In the genomic region with DNA sequence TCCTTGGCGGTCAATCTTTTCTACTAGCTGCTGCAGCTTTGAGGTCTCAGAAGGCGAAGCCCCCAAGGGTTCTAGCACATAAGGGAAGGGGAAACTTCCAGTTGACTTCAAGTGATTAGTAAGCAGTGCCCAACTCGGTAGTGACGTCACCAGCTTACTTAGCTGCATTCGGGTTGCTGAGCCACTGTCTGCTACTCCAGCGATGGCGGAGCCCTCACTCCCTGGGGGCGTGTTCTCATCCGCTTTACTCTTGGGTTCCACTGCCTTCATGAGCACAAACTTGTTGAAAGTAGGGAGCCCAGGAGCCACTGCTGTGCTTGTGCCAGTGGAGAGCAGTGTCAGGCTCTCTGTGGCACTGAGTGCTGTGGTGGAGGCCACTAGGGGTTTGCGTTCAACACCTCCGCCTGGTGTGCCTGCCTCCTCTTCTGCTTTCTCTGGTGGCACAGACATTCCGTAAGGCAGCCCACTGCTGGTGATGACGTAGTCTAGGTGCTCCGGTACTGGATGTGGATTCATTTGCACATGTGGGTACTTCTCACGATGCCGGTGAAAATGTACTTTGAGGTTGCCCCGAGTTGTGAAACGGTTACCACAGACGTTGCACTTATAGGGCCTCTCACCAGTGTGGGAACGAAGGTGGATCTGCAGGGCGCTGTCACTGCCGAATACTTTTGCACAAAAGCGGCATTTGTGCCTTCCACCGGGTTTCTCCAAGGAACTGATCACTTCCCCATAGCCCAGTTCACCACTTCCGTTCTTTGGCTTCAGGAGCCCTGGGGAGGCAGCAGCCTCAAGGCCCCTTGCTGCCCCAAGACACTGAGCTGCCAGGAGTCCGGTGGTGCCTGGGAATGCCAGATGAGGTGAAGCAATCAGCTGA, we compare ENCODE assay signal across 8 mouse cellular contexts. TPM values are rescaled to one million over a fixed set of nuclear protein-coding genes. Genes with fewer than 3 reads are reported as not detected.
DNase-seq lines count a peak whose midpoint lies in the region; ATAC-seq and TF ChIP-seq lines count a peak whose summit lies in the region.

No protein-coding gene starts in this region.

- H3K9ac ChIP-seq in liver, embryonic 16.5 days (ENCODE audit: low read depth, low read length), result no peak overlapping the region

- TF ChIP-seq CTCF in testis, adult 2 months (IDR thresholded peaks at IDR 0.05; ENCODE audit: control insufficient read depth, insufficient read depth, insufficient replicate concordance, low read depth, low read length), result no peak

- H3K9me3 ChIP-seq in liver, embryonic 16.5 days (replicated peaks; ENCODE audit: control insufficient read depth, low read length), result no peaks in the 10 kb centered on the region

- TF ChIP-seq POLR2A in testis, adult 2 months (IDR thresholded peaks at IDR 0.05; ENCODE audit: control insufficient read depth, low read depth, low read length), result no peak

- H3K36me3 ChIP-seq in testis, adult 2 months (ENCODE audit: control insufficient read depth, insufficient read depth, low read length), result no peaks in the 10 kb centered on the region
- no peaks in the 10 kb centered on the region for H3K36me3 ChIP-seq in liver, embryonic 16.5 days (ENCODE audit: control insufficient read depth, insufficient read depth)

- intact Hi-C loops in gastrocnemius, postnatal 36 days (cut with DNase I), result loop anchor here (10.0 kb wide), 1 partner anchor 429 kb away; a partner anchor contains a TSS
- intact Hi-C loops in left cerebral cortex, postnatal 36 days (cut with DNase I), result no loop called here

- H3K4me2 ChIP-seq in liver, embryonic 16.5 days (ENCODE audit: low read depth, low read length), result peak overlapping the region; percentile 24

- peaks cover 21% of the 10 kb centered on the region for H3K4me1 ChIP-seq in testis, adult 2 months (ENCODE audit: control insufficient read depth, insufficient read depth, low read length)
- peaks cover 7% of the 10 kb centered on the region for H3K4me1 ChIP-seq in liver, embryonic 16.5 days (ENCODE audit: control insufficient read depth, low read depth, low read length)

- H3K27me3 ChIP-seq in testis, adult 2 months (ENCODE audit: control insufficient read depth, insufficient read depth, low read length), result no peaks in the 10 kb centered on the region
- H3K27me3 ChIP-seq in liver, embryonic 16.5 days (ENCODE audit: control insufficient read depth, insufficient read depth, low read depth, low read length), result peaks cover 34% of the 10 kb centered on the region

- no peak overlapping the region for H3K27ac ChIP-seq in testis, adult 2 months (ENCODE audit: control insufficient read depth, insufficient read depth, low read depth, low read length)
- no peak overlapping the region for H3K27ac ChIP-seq in liver, embryonic 16.5 days (ENCODE audit: low read length)

- ATAC-seq in liver, embryonic 16.5 days (ENCODE audit: low read depth), result no peak

- peak overlapping the region; percentile 28 for H3K4me3 ChIP-seq in testis, adult 2 months (ENCODE audit: control insufficient read depth, low read depth, low read length)
- H3K4me3 ChIP-seq in liver, embryonic 16.5 days (ENCODE audit: low read depth, low read length), result no peak overlapping the region

- WGBS in liver, embryonic 16.5 days (ENCODE audit: insufficient replicate concordance), result 60% methylated on average over 26 of the region's 26 CpGs

- DNase-seq in gastrocnemius, postnatal 10 days, result peak; percentile 8
- no peak for DNase-seq in gastrocnemius, postnatal 36 days
- no peak for DNase-seq in testis, postnatal 14 days (ENCODE audit: low spot score)
- no peak for DNase-seq in left cerebral cortex, postnatal 36 days (ENCODE audit: low spot score in 2 of 2)
- no peak for DNase-seq in embryo, embryonic 10 days (ENCODE audit: low spot score)
- DNase-seq in embryo, embryonic 10.5 days (ENCODE audit: low spot score), result no peak

RNA-seq across cellular contexts. Expression of a gene that starts 9.2 kb away (rescaled TPM):
- 10 to 100 TPM; 16.3 to 17.3 TPM for total RNA-seq in gastrocnemius, postnatal 10 days (2021)
- total RNA-seq in gastrocnemius, postnatal 36 days (2021), result 10 to 100 TPM; 11.4 to 14.2 TPM
- 7.8 and 9.6 TPM in 2 replicates for polyA plus RNA-seq in testis, adult 2 months (2012; rRNA removed)
- polyA plus RNA-seq in liver, embryonic 16.5 days (2015; fragmentation: Nextera tagmentation; extraction: Ambion mirVana), result 15.0 and 16.5 TPM in 2 replicates
- 10 to 100 TPM; 26.4 to 49.8 TPM for total RNA-seq in left cerebral cortex, postnatal 36 days (2021)

RNA-seq across cellular contexts. Expression of a gene that starts 14.4 kb away (rescaled TPM):
- 1 to 10 TPM; 3.1 to 5.0 TPM for total RNA-seq in gastrocnemius, postnatal 10 days (2021)
- total RNA-seq in gastrocnemius, postnatal 36 days (2021), result under 1 TPM; 0.56 to 0.79 TPM
- 0.55 and 0.56 TPM in 2 replicates for polyA plus RNA-seq in testis, adult 2 months (2012; rRNA removed)
- 0.72 and 0.99 TPM in 2 replicates for polyA plus RNA-seq in liver, embryonic 16.5 days (2015; fragmentation: Nextera tagmentation; extraction: Ambion mirVana)
- total RNA-seq in left cerebral cortex, postnatal 36 days (2021), result 10 to 100 TPM; 29.1 to 32.9 TPM

RNA-seq across cellular contexts. Expression of a gene that starts 34.8 kb away (rescaled TPM):
- 1 to 10 TPM; 7.1 to 8.3 TPM for total RNA-seq in gastrocnemius, postnatal 10 days (2021)
- total RNA-seq in gastrocnemius, postnatal 36 days (2021), result 1 to 10 TPM; 2.0 to 3.0 TPM
- 16.5 and 20.0 TPM in 2 replicates for polyA plus RNA-seq in testis, adult 2 months (2012; rRNA removed)
- 3.0 and 3.1 TPM in 2 replicates for polyA plus RNA-seq in liver, embryonic 16.5 days (2015; fragmentation: Nextera tagmentation; extraction: Ambion mirVana)
- total RNA-seq in left cerebral cortex, postnatal 36 days (2021), result 10 to 100 TPM; 35.9 to 36.2 TPM

RNA-seq across cellular contexts. Expression of a gene that starts 35.2 kb away (rescaled TPM):
- 10 to 100 TPM; 31.3 to 33.8 TPM for total RNA-seq in gastrocnemius, postnatal 10 days (2021)
- 10 to 100 TPM; 43.5 to 46.1 TPM for total RNA-seq in gastrocnemius, postnatal 36 days (2021)
- 41.5 and 47.3 TPM in 2 replicates for polyA plus RNA-seq in testis, adult 2 months (2012; rRNA removed)
- 16.8 and 18.8 TPM in 2 replicates for polyA plus RNA-seq in liver, embryonic 16.5 days (2015; fragmentation: Nextera tagmentation; extraction: Ambion mirVana)
- 10 to 100 TPM; 58.6 to 68.3 TPM for total RNA-seq in left cerebral cortex, postnatal 36 days (2021)

RNA-seq across cellular contexts. Expression of a gene that starts 42.0 kb away (rescaled TPM):
- total RNA-seq in gastrocnemius, postnatal 10 days (2021), result not detected
- total RNA-seq in gastrocnemius, postnatal 36 days (2021), result not detected
- not detected in 2 replicates for polyA plus RNA-seq in testis, adult 2 months (2012; rRNA removed)
- polyA plus RNA-seq in liver, embryonic 16.5 days (2015; fragmentation: Nextera tagmentation; extraction: Ambion mirVana), result not detected in 2 replicates
- total RNA-seq in left cerebral cortex, postnatal 36 days (2021), result not detected

Comparison
In these comparisons a context has a peak if more than half of its experiments do, and no peak if none do; other contexts are left out.
1. RNA of a gene that starts 14.4 kb away (total RNA-seq): 29.1 to 32.9 TPM in left cerebral cortex, postnatal 36 days; 3.1 to 5.0 TPM in gastrocnemius, postnatal 10 days and 0.56 to 0.79 TPM in gastrocnemius, postnatal 36 days; every median in the first group is over 4 times any median in the second.